Mouse (Mus musculus) right cerebral cortex, postnatal 36 days (tissue): ENCODE measurements around the gene Cpne6.

ENCODE experiments used
- DNase-seq, 2 experiments: peaks; one replicate each; pipeline ENCODE4 v3.0.0; 2022; ENCODE audit warnings: low spot score in 2 of 2, mixed read lengths in 1 of 2

The Cpne6 gene

GRCm38 (mm10) chr14:55497449-55497821 lies 12.8 kb upstream of the Cpne6 start:
- DNase-seq: no peak

- no peak for DNase-seq
Observed at GRCm38 (mm10) chr14:55505612-55506011, 4.6 kb upstream of the Cpne6 start.

GRCm38 (mm10) chr14:55507801-55508200 lies 2.4 kb upstream of the Cpne6 start:
- no peak for DNase-seq

DNA sequence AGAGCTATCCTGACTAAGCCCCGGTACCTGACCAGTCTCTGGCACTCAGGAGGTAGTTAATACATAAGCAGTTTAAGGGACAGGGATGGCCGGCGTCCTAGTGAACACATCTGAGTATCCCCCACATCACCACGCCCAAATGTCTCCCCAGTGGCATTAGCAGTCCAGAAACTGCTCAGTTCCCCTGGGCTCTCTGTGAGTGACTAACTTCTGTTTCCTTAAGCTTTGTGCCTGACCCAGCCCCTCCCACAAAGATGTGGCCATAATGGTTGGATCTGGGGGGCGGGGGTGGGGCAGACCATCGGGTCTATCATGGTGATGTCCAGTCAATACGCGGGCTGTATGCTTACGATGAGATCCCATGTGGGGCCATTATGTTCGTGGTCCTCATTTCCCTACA lies 705 bp upstream of the Cpne6 start:
- DNase-seq: no peak

- peak; percentile 74 to 75 for DNase-seq
Observed at GRCm38 (mm10) chr14:55511037-55511436, 792 bp downstream of the Cpne6 start.

- DNase-seq: no peak
Observed at GRCm38 (mm10) chr14:55513927-55514326, 3.7 kb downstream of the Cpne6 start.

GRCm38 (mm10) chr14:55515846-55516245 lies 5.6 kb downstream of the Cpne6 start:
- DNase-seq: no peak

- peak; percentile 67 to 77 for DNase-seq
Observed at GRCm38 (mm10) chr14:55518897-55519296, 8.7 kb downstream of the Cpne6 start.

GRCm38 (mm10) chr14:55519604-55520003 lies 9.4 kb downstream of the Cpne6 start:
- DNase-seq: no peak

GRCm38 (mm10) chr14:55520451-55521361 lies 10.5 kb downstream of the Cpne6 start:
- DNase-seq: no peak

- DNase-seq: no peak
Observed at GRCm38 (mm10) chr14:55524062-55524461, 13.8 kb downstream of the Cpne6 start.

- no peak for DNase-seq
Observed at GRCm38 (mm10) chr14:55524785-55525184, 14.5 kb downstream of the Cpne6 start, which contains the start of gene Nrl. Nrl (minus strand) TSS chr14:55524981.

GRCm38 (mm10) chr14:55526674-55527073 lies 16.4 kb downstream of the Cpne6 start:
- DNase-seq: no peak

DNA sequence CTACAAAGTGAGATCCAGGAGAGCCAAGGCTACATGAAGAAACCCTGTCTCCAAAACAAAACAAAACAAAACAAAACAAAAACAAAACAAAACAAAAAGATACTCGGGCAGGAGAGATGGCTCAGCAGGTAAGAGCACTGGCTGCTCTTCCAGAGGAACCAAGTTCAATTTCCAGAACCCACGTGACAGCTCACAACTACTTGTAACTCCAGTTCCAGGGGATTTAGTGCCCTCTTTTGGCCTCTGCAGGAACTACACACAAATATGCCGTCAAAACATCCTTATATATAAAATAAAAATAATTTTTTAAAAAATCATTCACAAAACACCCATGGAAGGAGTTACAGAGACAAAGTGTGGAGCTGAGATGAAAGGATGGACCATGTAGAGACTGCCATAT lies 17.7 kb downstream of the Cpne6 start:
- DNase-seq: no peak

DNA sequence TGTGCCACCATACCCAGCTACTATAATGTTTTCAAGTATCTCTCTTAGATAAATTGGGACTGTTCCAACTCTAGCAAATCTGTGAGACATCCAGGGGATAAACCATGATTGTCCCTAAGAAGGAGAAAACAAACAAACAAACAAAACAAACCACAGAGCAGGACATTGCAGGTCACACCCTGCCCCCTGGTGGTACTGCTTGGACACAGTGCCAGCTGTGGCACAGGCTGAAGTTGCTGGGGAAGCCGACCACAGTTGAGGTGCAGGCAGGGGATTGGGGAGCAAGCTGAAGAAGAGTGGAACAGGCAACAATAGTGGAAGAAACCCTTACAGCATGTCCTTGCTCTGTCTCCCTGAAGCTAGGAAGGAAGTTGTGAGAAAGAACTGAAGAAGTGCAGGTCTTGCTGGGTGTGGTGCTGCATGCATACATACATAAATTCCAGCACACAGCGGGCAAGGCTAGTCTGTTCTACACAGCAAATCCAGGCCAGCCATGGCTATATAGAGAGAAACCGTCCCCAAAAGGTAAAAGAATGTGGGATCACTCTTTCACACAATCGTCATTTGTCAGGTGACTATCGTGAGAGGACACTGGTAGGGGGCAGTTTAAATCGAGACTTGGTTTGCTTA lies 26.0 kb downstream of the Cpne6 start:
- DNase-seq: no peak

DNA sequence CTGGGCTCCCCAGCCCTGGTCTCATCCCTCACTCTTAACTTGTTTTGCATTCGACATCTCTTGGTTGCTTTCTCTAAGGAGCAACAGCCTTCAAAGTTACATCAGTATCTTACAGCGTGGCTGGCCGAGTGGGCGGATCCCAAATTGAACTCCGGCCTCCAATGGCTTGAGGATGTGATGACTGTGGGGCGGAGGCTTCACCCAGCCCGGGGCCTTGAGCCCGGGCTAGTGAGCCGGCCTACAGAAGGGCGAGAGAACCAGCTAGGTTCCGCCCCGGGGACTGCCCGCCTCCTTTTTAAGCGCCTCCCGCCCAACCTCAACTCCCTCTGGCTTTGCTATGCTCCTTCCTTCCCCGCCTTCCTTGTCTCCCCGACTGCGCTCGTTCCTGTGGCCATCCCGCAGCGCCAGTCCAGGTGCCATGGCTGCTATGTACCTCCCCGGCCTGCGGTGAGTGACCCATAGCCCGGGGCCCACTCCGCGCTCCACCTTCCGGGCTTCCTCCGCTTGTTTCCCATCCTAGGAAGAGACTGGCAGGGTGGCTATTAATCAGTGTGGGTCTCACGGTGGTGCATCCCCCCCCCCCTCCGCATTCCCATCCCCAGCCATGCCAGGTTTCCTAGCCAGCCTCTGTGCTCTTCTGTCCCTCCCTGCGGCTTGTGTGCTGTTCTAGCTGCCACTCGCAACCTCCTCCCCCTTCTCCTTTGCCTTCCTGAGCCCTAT lies 30.0 kb downstream of the Cpne6 start, which contains the start of gene Pck2:
TSS of gene Pck2 (plus strand) at position 200 of the 720 bp plus-strand sequence.
- peak; percentile 69 to 76 for DNase-seq

GRCm38 (mm10) chr14:55540787-55541321 lies 30.6 kb downstream of the Cpne6 start:
- DNase-seq: peak; percentile 53 to 70

DNA sequence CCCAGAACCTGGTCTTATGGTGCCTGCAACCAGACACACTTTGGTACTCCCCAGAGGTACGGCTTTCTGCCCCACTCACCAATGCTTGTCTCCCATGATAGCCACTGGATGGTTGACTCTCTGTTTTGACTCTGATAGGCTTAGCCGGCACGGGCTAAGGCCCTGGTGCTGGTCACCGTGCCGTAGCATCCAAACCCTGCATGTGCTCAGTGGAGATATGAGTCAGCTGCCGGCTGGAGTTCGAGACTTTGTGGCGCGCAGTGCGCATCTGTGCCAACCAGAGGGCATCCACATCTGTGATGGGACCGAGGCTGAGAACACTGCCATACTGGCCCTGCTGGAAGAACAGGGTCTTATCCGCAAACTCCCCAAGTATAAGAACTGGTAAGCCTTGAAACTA lies 32.0 kb downstream of the Cpne6 start:
- no peak for DNase-seq

DNA sequence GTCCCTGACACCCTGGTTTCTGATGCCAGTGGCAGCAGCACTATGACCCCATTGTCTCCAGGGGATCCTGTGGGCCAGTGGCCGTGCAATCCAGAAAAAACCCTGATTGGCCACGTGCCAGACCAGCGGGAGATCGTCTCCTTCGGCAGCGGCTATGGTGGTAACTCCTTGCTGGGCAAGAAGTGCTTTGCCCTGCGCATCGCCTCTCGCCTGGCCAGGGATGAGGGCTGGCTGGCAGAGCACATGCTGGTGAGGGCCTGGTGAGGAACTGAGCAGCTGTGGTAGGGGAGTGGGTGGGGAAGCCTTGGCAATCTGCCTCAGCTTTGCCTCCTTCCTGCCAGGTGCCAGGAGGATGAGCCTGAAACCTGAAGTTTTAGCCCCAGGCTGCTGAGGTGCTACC lies 34.1 kb downstream of the Cpne6 start:
- DNase-seq: no peak

DNA sequence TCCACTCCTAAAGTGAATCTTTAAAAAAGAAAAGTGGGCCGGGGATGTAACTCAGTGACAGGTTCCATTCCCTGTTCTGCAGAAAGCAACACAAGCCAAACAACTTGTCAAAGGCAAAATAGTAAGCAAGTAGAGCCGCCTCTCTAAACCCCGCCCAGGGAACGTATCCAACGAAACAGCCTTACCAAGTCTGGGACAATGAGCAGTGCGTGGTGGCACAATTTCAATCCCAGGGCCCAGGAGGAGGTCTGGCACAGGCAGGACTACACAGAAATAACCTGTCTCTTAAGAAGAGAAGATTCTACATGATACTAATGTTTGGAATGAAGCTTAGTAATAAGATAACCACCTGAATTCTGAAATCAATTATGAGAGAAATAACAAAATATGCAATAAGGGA lies 39.9 kb downstream of the Cpne6 start:
- no peak for DNase-seq

- no peak for DNase-seq
Observed at GRCm38 (mm10) chr14:55551347-55551746, 41.1 kb downstream of the Cpne6 start.

GRCm38 (mm10) chr14:55551794-55552193 lies 41.5 kb downstream of the Cpne6 start:
- DNase-seq: no peak
